Mouse (Mus musculus) forebrain, embryonic 13.5 days (tissue): ENCODE results near the gene Sptan1. TPM values are rescaled to one million over a fixed set of nuclear protein-coding genes. Genes with fewer than 3 reads are reported as not detected.
A peak's percentile ranks its signal among the peaks of the same experiment; 100 is the strongest.

Experiments
- ATAC-seq: fragments of 200-750 bp; cut with Nextera tagmentation; 2 replicates; pipeline ENCODE4 v1.8.0; 2017
- H3K27ac ChIP-seq: fragments of 300-500 bp; sonication (generic); 2 replicates; pipeline ENCODE4 v1.5.1; 2015; ENCODE audit warnings: inconsistent platforms, mild to moderate bottlenecking, moderate library complexity
- H3K27me3 ChIP-seq: fragments of 300-500 bp; sonication (generic); 2 replicates; pipeline ENCODE4 v1.6.1; 2015; ENCODE audit warnings: mild to moderate bottlenecking, inconsistent platforms
- H3K36me3 ChIP-seq: fragments of 300-500 bp; sonication (generic); 2 replicates; pipeline ENCODE4 v1.6.1; 2015; ENCODE audit warnings: mild to moderate bottlenecking, inconsistent platforms; ENCODE audit not compliant: poor library complexity, severe bottlenecking
- H3K4me1 ChIP-seq: fragments of 300-500 bp; sonication (generic); 2 replicates; pipeline ENCODE4 v1.6.1; 2015; ENCODE audit warnings: inconsistent platforms
- H3K4me2 ChIP-seq: fragments of 300-500 bp; sonication (generic); 2 replicates; pipeline ENCODE4 v1.6.1; 2015; ENCODE audit warnings: inconsistent platforms, mild to moderate bottlenecking, moderate library complexity
- H3K4me3 ChIP-seq: fragments of 300-500 bp; sonication (generic); 2 replicates; pipeline ENCODE4 v1.5.1; 2015; ENCODE audit warnings: mild to moderate bottlenecking, inconsistent platforms
- H3K9ac ChIP-seq: fragments of 300-500 bp; sonication (generic); 2 replicates; pipeline ENCODE4 v1.6.1; 2015; ENCODE audit warnings: mild to moderate bottlenecking, inconsistent platforms
- H3K9me3 ChIP-seq: fragments of 300-500 bp; sonication (generic); replicated peaks from 2 replicates; pipeline ENCODE4 v1.6.1; 2016; ENCODE audit warnings: inconsistent platforms
- WGBS: fragments of 180-500 bp; shearing (Covaris S2); methylation state at CpG from one replicate; pipeline ENCODE4 v1.1.7; 2015; 5-methylcytosine and 5-hydroxymethylcytosine counted together
- polyA plus RNA-seq: library from polyadenylated mRNA; unstranded; fragments of >200 nt; fragmentation: Nextera tagmentation; extraction: Ambion mirVana; gene quantifications from 2 replicates; pipeline ENCODE4 v1.2.1, GENCODE M21; 2015

Sptan1 gene
- polyA plus RNA-seq, 1 experiment from 2014 or later = 157 TPM

GRCm38 (mm10) chr2:30014326-30014966, 49.1 kb downstream of the Sptan1 start:
- peaks cover 98% of the 10 kb centered on the region for H3K36me3 ChIP-seq
- H3K4me2 ChIP-seq = no peak overlapping the region
- H3K4me3 ChIP-seq = no peak overlapping the region
- no peaks in the 10 kb centered on the region for H3K4me1 ChIP-seq
- 93% methylated on average over 11 of the region's 11 CpGs for WGBS
- no peaks in the 10 kb centered on the region for H3K27me3 ChIP-seq
- H3K9me3 ChIP-seq = no peaks in the 10 kb centered on the region
- ATAC-seq = no peak
- no peak overlapping the region for H3K27ac ChIP-seq
- no peak overlapping the region for H3K9ac ChIP-seq

GRCm38 (mm10) chr2:30025454-30025853, 60.1 kb downstream of the Sptan1 start:
- no peak overlapping the region for H3K9ac ChIP-seq
- no peak overlapping the region for H3K27ac ChIP-seq
- H3K9me3 ChIP-seq = no peaks in the 10 kb centered on the region
- no peaks in the 10 kb centered on the region for H3K4me1 ChIP-seq
- H3K36me3 ChIP-seq = peaks cover 100% of the 10 kb centered on the region
- no peak for ATAC-seq
- no peak overlapping the region for H3K4me2 ChIP-seq
- WGBS = 90% methylated on average over 4 of the region's 4 CpGs
- H3K27me3 ChIP-seq = no peaks in the 10 kb centered on the region
- no peak overlapping the region for H3K4me3 ChIP-seq

GRCm38 (mm10) chr2:30026997-30027396, 61.6 kb downstream of the Sptan1 start:
- ATAC-seq = no peak
- Histone ChIP-seq H3K36me3 (peaks cover 100% of the 10 kb centered on the region), H3K27ac (no peak overlapping the region), H3K27me3 (no peaks in the 10 kb centered on the region), H3K9me3 (no peaks in the 10 kb centered on the region), H3K4me3 (no peak overlapping the region), H3K4me1 (no peaks in the 10 kb centered on the region), H3K4me2 (no peak overlapping the region), H3K9ac (no peak overlapping the region)
- 86% methylated on average over 5 of the region's 5 CpGs for WGBS

GRCm38 (mm10) chr2:30032244-30032846, 67.0 kb downstream of the Sptan1 start:
- no peak overlapping the region for H3K4me2 ChIP-seq
- H3K4me1 ChIP-seq = no peaks in the 10 kb centered on the region
- WGBS = 58% methylated on average over 11 of the region's 11 CpGs
- no peak overlapping the region for H3K9ac ChIP-seq
- no peaks in the 10 kb centered on the region for H3K9me3 ChIP-seq
- no peak overlapping the region for H3K4me3 ChIP-seq
- H3K27ac ChIP-seq = no peak overlapping the region
- peak; percentile 24; the same call in 1 of the 2 replicates for ATAC-seq
- no peaks in the 10 kb centered on the region for H3K27me3 ChIP-seq
- peaks cover 80% of the 10 kb centered on the region for H3K36me3 ChIP-seq

- Histone ChIP-seq H3K27me3 (no peaks in the 10 kb centered on the region), H3K4me2 (no peak overlapping the region), H3K4me1 (no peaks in the 10 kb centered on the region), H3K9ac (no peak overlapping the region), H3K9me3 (no peaks in the 10 kb centered on the region), H3K36me3 (peaks cover 80% of the 10 kb centered on the region), H3K27ac (no peak overlapping the region), H3K4me3 (no peak overlapping the region)
- 0 out of 2 replicates have a peak, but pooled peaks have one; percentile 6 for ATAC-seq
- WGBS = 80% methylated on average over 6 of the region's 6 CpGs
Observed at GRCm38 (mm10) chr2:30032957-30033356, 67.6 kb downstream of the Sptan1 start.

GRCm38 (mm10) chr2:30037762-30038161, 72.4 kb downstream of the Sptan1 start:
- ATAC-seq = no peak
- Histone ChIP-seq H3K4me2 (no peak overlapping the region), H3K27ac (no peak overlapping the region), H3K27me3 (no peaks in the 10 kb centered on the region), H3K36me3 (peaks cover 41% of the 10 kb centered on the region), H3K9ac (no peak overlapping the region), H3K4me3 (no peak overlapping the region), H3K9me3 (no peaks in the 10 kb centered on the region), H3K4me1 (0 out of 2 replicates have a peak, but pooled peaks cover 6% of the 10 kb centered on the region)
- 85% methylated on average over 2 of the region's 2 CpGs for WGBS

GRCm38 (mm10) chr2:30038370-30038769, 73.0 kb downstream of the Sptan1 start:
- no peak overlapping the region for H3K4me2 ChIP-seq
- no peaks in the 10 kb centered on the region for H3K27me3 ChIP-seq
- ATAC-seq = no peak
- 0 out of 2 replicates have a peak, but pooled peaks cover 9% of the 10 kb centered on the region for H3K4me1 ChIP-seq
- no peak overlapping the region for H3K4me3 ChIP-seq
- H3K9me3 ChIP-seq = no peaks in the 10 kb centered on the region
- WGBS = 97% methylated on average over 10 of the region's 10 CpGs
- no peak overlapping the region for H3K27ac ChIP-seq
- H3K9ac ChIP-seq = no peak overlapping the region
- peaks cover 35% of the 10 kb centered on the region for H3K36me3 ChIP-seq

GRCm38 (mm10) chr2:30039687-30040086, 74.3 kb downstream of the Sptan1 start:
- ATAC-seq = no peak
- H3K4me3 ChIP-seq = no peak overlapping the region
- H3K36me3 ChIP-seq = peaks cover 29% of the 10 kb centered on the region

GRCm38 (mm10) chr2:30042445-30042844, 77.1 kb downstream of the Sptan1 start:
- no peaks in the 10 kb centered on the region for H3K9me3 ChIP-seq
- H3K4me2 ChIP-seq = no peak overlapping the region
- 0 out of 2 replicates have a peak, but pooled peaks cover 9% of the 10 kb centered on the region for H3K4me1 ChIP-seq
- H3K9ac ChIP-seq = peak overlapping the region; percentile 21; the same call in 1 of the 2 replicates
- H3K27me3 ChIP-seq = no peaks in the 10 kb centered on the region
- H3K27ac ChIP-seq = no peak overlapping the region
- peaks cover 25% of the 10 kb centered on the region for H3K36me3 ChIP-seq
- 1% methylated on average over 4 of the region's 4 CpGs for WGBS
- H3K4me3 ChIP-seq = no peak overlapping the region
- ATAC-seq = peak; percentile 43; the same call in 1 of the 2 replicates

More at GRCm38 (mm10) chr2:30039687-30040086, 74.3 kb downstream of the Sptan1 start:
- Histone ChIP-seq H3K9ac (no peak overlapping the region), H3K27ac (no peak overlapping the region), H3K9me3 (no peaks in the 10 kb centered on the region), H3K4me1 (0 out of 2 replicates have a peak, but pooled peaks cover 9% of the 10 kb centered on the region), H3K27me3 (no peaks in the 10 kb centered on the region), H3K4me2 (no peak overlapping the region)

- no peak overlapping the region for H3K4me3 ChIP-seq
- no peaks in the 10 kb centered on the region for H3K27me3 ChIP-seq
- peaks cover 16% of the 10 kb centered on the region; the same call in 1 of the 2 replicates for H3K4me1 ChIP-seq
- H3K27ac ChIP-seq = no peak overlapping the region
- WGBS = 78% methylated on average over 5 of the region's 5 CpGs
- ATAC-seq = no peak
- H3K36me3 ChIP-seq = 0 out of 2 replicates have a peak, but pooled peaks cover 16% of the 10 kb centered on the region
- H3K4me2 ChIP-seq = no peak overlapping the region
- H3K9ac ChIP-seq = no peak overlapping the region
- no peaks in the 10 kb centered on the region for H3K9me3 ChIP-seq
Observed at GRCm38 (mm10) chr2:30044550-30044949, 79.2 kb downstream of the Sptan1 start.

- Histone ChIP-seq H3K4me2 (no peak overlapping the region), H3K9me3 (no peaks in the 10 kb centered on the region), H3K4me1 (peaks cover 16% of the 10 kb centered on the region; the same call in 1 of the 2 replicates), H3K27ac (no peak overlapping the region), H3K36me3 (0 out of 2 replicates have a peak, but pooled peaks cover 11% of the 10 kb centered on the region), H3K4me3 (no peak overlapping the region), H3K27me3 (peaks cover 5% of the 10 kb centered on the region; the same call in 1 of the 2 replicates), H3K9ac (no peak overlapping the region)
- ATAC-seq = no peak
- 97% methylated on average over 6 of the region's 6 CpGs for WGBS
Observed at GRCm38 (mm10) chr2:30047127-30047526, 81.8 kb downstream of the Sptan1 start.

GRCm38 (mm10) chr2:30048101-30048501, 82.7 kb downstream of the Sptan1 start:
- peak overlapping the region; percentile 69 for H3K4me3 ChIP-seq
- peak overlapping the region; percentile 69 for H3K4me2 ChIP-seq
- peaks cover 5% of the 10 kb centered on the region; the same call in 1 of the 2 replicates for H3K27me3 ChIP-seq
- no peak for ATAC-seq
- peak overlapping the region; percentile 89 for H3K27ac ChIP-seq
- peak overlapping the region; percentile 75 for H3K9ac ChIP-seq
- peaks cover 7% of the 10 kb centered on the region; the same call in 1 of the 2 replicates for H3K4me1 ChIP-seq
- H3K36me3 ChIP-seq = 0 out of 2 replicates have a peak, but pooled peaks cover 11% of the 10 kb centered on the region
- WGBS = 51% methylated on average over 11 of the region's 11 CpGs
- H3K9me3 ChIP-seq = no peaks in the 10 kb centered on the region
